Mouse (Mus musculus): Measurements from ENCODE around the gene Ppfia1. TPM values are rescaled to one million over a fixed set of nuclear protein-coding genes. Genes with fewer than 3 reads are reported as not detected.
A peak's percentile ranks its signal among the peaks of the same experiment; 100 is the strongest.

Ppfia1 gene
- polyA plus RNA-seq, 1 experiment = 36.3 TPM

DNA sequence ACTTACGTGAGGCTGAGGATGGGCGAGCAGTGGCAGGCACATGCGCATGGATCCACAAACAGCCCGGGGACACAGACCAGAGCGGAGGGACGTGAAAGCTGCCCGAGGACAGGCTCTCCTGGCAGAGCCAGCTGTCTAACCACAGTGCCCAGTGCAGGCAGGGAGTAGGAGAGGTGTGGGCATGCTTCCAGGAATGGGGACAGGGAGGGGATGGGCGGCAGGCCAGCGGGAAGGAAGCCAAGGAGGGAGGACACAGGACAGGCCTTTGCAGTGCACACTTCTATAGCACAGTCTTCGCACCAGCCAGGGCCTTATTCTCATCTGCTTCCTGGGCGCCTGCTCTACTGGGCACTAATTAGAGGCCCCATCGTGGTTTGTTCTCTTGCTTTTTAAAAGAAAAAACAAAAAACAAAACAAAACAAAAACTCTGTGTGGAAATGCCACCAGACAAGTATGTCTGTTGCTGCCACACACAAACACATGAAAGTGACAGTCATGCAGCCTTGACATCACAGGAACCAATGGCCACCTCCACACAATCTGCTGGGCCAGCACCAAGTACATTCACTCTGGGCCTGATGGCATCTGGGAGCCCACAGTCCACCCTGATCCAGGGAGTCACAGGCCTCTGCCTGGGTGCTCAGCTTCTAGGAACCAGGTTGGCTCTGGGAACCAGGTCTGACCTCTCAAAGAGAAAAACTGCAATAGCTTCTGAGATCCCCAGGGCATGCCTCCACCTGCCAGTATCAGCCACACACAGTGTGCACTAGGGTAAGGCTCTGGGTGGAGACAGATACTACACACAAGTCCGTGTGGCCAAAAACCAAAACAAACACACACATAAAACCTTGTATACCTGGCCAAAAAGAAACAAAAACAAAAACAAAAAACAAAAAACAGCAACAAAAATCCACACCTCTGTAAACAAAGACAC, 103.6 kb downstream of the Ppfia1 start:
- Histone ChIP-seq H3K27ac (ENCODE audit: insufficient read depth, low read length) (no peak overlapping the region), H3K4me1 (ENCODE audit: control insufficient read depth, insufficient read depth, low read length) (no peaks in the 10 kb centered on the region), H3K4me3 (ENCODE audit: insufficient read depth, low read length) (no peak overlapping the region)
- no peak for TF ChIP-seq CTCF (IDR thresholded peaks at IDR 0.05; ENCODE audit: extremely low read depth, insufficient read depth, low read length)
- no peak for TF ChIP-seq POLR2A (IDR thresholded peaks at IDR 0.05; ENCODE audit: extremely low read depth, insufficient read depth, low read length)

DNA sequence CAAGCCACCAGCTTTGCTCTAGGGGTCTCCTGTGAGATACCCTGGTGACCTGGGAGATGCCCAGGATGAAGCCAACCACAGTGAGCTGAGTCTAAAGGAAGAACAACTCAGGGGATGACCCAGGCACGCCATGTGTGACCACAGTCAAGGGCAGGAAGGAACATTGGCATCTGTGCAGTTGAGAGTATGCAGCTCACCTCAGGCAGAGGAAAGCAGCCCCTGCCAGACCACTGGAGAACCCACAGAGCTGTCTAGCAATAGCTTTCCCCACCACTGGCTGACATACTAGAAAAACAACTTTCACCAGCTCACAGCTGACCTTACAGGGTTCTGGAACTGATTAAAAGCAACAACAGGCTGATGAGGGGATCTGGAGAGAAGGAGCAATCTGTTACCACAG, 105.3 kb downstream of the Ppfia1 start:
- no peak overlapping the region for H3K27ac ChIP-seq (ENCODE audit: insufficient read depth, low read length)
- no peak for TF ChIP-seq POLR2A (IDR thresholded peaks at IDR 0.05; ENCODE audit: extremely low read depth, insufficient read depth, low read length)
- TF ChIP-seq CTCF (IDR thresholded peaks at IDR 0.05; ENCODE audit: extremely low read depth, insufficient read depth, low read length) = no peak
- H3K4me1 ChIP-seq (ENCODE audit: control insufficient read depth, insufficient read depth, low read length) = no peaks in the 10 kb centered on the region
- no peak overlapping the region for H3K4me3 ChIP-seq (ENCODE audit: insufficient read depth, low read length)

DNA sequence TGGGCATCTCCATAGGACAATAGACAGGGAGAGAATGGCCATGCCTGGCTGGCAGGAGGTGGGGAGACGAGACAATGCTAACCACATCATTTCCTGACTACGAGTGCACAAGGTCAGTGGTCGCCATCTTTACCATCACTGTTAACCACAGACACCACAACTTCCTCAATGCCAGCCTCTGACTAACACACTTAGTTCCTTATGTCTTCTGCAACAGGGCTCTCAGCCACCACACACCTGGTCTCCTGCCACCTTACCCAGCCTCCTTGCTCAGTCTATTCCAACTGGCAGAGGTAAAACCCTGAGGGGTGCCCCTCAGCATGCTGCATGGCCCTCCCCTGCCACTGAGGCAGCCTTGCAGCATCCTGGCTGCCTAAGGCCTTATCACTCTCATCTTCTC, 106.4 kb downstream of the Ppfia1 start:
- Histone ChIP-seq H3K4me3 (ENCODE audit: insufficient read depth, low read length) (no peak overlapping the region), H3K4me1 (ENCODE audit: control insufficient read depth, insufficient read depth, low read length) (no peaks in the 10 kb centered on the region), H3K27ac (ENCODE audit: insufficient read depth, low read length) (no peak overlapping the region)
- TF ChIP-seq POLR2A (IDR thresholded peaks at IDR 0.05; ENCODE audit: extremely low read depth, insufficient read depth, low read length) = no peak
- no peak for TF ChIP-seq CTCF (IDR thresholded peaks at IDR 0.05; ENCODE audit: extremely low read depth, insufficient read depth, low read length)

DNA sequence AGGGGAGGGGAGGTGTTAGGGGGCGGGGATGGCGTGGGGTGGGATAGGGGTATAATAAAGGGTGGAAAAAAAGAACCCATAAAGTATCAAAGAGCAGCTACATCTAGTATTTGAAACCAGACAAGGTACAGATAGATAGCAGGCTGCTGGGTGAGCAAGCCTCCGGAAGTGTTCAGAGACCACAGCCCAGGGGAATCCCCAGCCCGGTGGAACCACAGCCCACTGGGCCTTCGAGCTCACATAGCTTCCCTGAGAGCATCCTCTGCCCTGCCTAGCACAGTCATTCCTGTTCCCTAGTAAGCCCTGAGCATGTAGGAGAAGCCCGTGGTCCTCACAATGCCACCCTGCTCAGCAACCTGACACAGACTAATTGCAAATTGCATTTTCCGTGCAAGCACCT, 108.7 kb downstream of the Ppfia1 start:
- H3K4me3 ChIP-seq (ENCODE audit: insufficient read depth, low read length) = no peak overlapping the region
- no peak for TF ChIP-seq CTCF (IDR thresholded peaks at IDR 0.05; ENCODE audit: extremely low read depth, insufficient read depth, low read length)
- H3K27ac ChIP-seq (ENCODE audit: insufficient read depth, low read length) = no peak overlapping the region
- H3K4me1 ChIP-seq (ENCODE audit: control insufficient read depth, insufficient read depth, low read length) = 0 out of 2 replicates have a peak, but pooled peaks cover 1% of the 10 kb centered on the region

DNA sequence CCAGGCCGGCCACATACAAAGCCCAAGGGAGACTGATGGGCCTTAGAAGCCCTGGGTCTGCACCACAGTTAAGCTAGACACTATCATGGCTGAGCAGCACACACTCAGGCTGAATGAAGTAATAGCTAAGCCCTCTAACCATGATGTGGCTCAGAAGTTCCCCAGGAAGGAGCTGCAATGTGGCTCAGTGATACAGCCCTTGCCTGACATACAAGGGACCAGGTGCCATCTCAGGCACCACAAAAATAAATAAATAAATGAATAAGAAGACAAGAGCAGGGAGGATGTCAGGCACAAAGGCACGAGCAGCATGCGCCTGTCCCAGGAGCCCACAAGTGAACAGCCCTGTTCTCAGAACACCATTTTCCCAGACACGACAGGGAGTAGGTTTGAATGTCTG, 111.6 kb downstream of the Ppfia1 start:
- TF ChIP-seq POLR2A (IDR thresholded peaks at IDR 0.05; ENCODE audit: extremely low read depth, insufficient read depth, low read length) (no peak), CTCF (IDR thresholded peaks at IDR 0.05; ENCODE audit: extremely low read depth, insufficient read depth, low read length) (no peak)
- no peak overlapping the region for H3K27ac ChIP-seq (ENCODE audit: insufficient read depth, low read length)
- H3K4me1 ChIP-seq (ENCODE audit: control insufficient read depth, insufficient read depth, low read length) = 0 out of 2 replicates have a peak, but pooled peaks cover 1% of the 10 kb centered on the region
- H3K4me3 ChIP-seq (ENCODE audit: insufficient read depth, low read length) = no peak overlapping the region

DNA sequence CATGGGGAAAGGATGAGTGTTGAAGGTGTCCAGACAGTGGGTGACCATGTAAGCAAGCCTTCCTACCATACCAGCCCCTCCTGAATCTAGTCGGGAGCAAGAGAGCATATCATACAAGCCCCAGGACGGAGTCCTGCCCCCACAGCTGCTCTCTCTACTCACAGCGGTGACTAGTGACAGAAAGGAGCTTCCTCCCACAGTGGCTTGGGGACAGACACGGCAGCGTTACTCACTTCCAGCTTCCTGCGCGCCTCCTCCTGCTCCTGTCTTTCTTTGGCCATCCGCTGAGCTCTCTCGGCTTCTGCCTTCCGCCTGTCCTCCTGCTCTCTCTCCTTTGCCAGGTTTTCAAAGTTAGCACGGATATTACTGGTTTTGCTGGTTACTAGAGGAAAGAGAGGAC, 112.1 kb downstream of the Ppfia1 start:
- TF ChIP-seq POLR2A (IDR thresholded peaks at IDR 0.05; ENCODE audit: extremely low read depth, insufficient read depth, low read length) (no peak), CTCF (IDR thresholded peaks at IDR 0.05; ENCODE audit: extremely low read depth, insufficient read depth, low read length) (no peak)
- Histone ChIP-seq H3K4me3 (ENCODE audit: insufficient read depth, low read length) (no peak overlapping the region), H3K27ac (ENCODE audit: insufficient read depth, low read length) (no peak overlapping the region), H3K4me1 (ENCODE audit: control insufficient read depth, insufficient read depth, low read length) (0 out of 2 replicates have a peak, but pooled peaks cover 1% of the 10 kb centered on the region)

DNA sequence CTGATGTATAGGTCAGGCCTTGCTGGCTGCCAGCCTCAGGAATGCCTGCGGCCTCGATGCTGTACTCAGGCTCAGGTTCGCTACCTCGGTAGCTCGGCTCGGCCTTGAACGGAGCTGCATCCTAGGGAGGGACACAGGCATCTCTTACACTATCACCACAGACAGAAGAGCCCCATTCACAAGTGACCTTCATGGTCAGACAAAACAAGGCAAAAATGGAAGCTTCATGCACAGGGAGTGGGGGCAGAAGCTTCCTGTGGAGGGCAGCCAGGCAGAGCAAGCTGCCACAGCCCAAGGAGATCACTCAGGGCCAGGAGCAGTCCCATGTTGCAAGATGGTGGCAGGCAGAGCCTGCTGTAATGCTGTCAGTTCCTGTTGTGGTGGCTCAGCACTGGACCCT, 114.7 kb downstream of the Ppfia1 start:
- no peak for TF ChIP-seq POLR2A (IDR thresholded peaks at IDR 0.05; ENCODE audit: extremely low read depth, insufficient read depth, low read length)
- no peak for TF ChIP-seq CTCF (IDR thresholded peaks at IDR 0.05; ENCODE audit: extremely low read depth, insufficient read depth, low read length)
- Histone ChIP-seq H3K4me3 (ENCODE audit: insufficient read depth, low read length) (no peak overlapping the region), H3K27ac (ENCODE audit: insufficient read depth, low read length) (no peak overlapping the region), H3K4me1 (ENCODE audit: control insufficient read depth, insufficient read depth, low read length) (0 out of 2 replicates have a peak, but pooled peaks cover 1% of the 10 kb centered on the region)

DNA sequence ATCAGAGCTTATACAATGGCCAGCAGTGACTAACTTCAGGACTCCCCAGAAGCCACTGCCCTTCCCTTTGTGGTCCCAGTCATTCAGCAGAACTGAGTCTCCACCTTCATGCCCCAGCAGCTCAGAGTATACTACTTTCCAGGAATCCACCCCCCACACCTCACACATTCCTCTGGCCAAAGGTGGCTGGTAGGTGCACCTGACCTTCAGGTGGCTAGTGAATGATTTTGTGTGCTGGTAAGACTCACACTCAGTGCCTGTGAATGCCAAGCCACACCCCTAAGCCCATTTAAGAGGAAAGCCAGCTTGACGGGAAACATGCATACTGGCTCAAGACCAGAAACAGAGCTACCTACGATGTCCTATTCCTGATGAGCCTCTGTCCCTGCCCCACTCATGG, 120.6 kb downstream of the Ppfia1 start:
- no peaks in the 10 kb centered on the region for H3K4me1 ChIP-seq (ENCODE audit: control insufficient read depth, insufficient read depth, low read length)
- no peak for TF ChIP-seq CTCF (IDR thresholded peaks at IDR 0.05; ENCODE audit: extremely low read depth, insufficient read depth, low read length)
- no peak for TF ChIP-seq POLR2A (IDR thresholded peaks at IDR 0.05; ENCODE audit: extremely low read depth, insufficient read depth, low read length)
- no peak overlapping the region for H3K4me3 ChIP-seq (ENCODE audit: insufficient read depth, low read length)
- H3K27ac ChIP-seq (ENCODE audit: insufficient read depth, low read length) = no peak overlapping the region

DNA sequence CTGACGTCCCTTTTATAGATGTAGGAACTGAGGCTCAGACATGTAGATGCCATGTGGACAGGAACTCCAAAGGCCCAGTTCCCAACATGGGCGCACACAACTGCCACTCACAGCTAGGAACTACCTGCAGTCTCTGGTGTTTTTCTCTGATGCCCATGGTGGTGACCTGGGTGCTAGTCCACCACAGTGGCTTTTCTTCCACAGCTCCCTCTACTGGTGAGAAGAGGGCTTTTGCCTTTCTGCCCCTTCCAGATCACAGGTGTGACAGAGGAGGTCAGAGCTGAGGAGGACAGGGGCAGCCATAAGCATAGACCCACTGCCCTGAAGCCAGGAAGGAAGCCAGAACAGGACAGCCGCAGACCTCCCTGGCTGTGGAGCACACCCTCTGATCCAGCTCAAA, 126.1 kb downstream of the Ppfia1 start:
- no peak overlapping the region for H3K27ac ChIP-seq (ENCODE audit: insufficient read depth, low read length)
- TF ChIP-seq CTCF (IDR thresholded peaks at IDR 0.05; ENCODE audit: extremely low read depth, insufficient read depth, low read length) = peak; percentile 42
- no peak for TF ChIP-seq POLR2A (IDR thresholded peaks at IDR 0.05; ENCODE audit: extremely low read depth, insufficient read depth, low read length)
- H3K4me3 ChIP-seq (ENCODE audit: insufficient read depth, low read length) = no peak overlapping the region
- no peaks in the 10 kb centered on the region for H3K4me1 ChIP-seq (ENCODE audit: control insufficient read depth, insufficient read depth, low read length)

Other genes with a start within 250 kb of the Ppfia1 start
- gene Cttn, start 82.7 kb downstream of the Ppfia1 start, polyA plus RNA-seq (2012; rRNA removed) = 146 and 147 TPM in 2 replicates
- gene Fadd, start 28.7 kb upstream of the Ppfia1 start, polyA plus RNA-seq (2012; rRNA removed) = 2.4 TPM in 2 replicates
- 3.0 and 3.2 TPM in 2 replicates for gene Ano1, start 198.2 kb upstream of the Ppfia1 start, polyA plus RNA-seq (2012; rRNA removed)

Data from cortical plate, adult 2 months (tissue).